Mouse (Mus musculus): ENCODE results near the gene Kdm8.

DNA sequence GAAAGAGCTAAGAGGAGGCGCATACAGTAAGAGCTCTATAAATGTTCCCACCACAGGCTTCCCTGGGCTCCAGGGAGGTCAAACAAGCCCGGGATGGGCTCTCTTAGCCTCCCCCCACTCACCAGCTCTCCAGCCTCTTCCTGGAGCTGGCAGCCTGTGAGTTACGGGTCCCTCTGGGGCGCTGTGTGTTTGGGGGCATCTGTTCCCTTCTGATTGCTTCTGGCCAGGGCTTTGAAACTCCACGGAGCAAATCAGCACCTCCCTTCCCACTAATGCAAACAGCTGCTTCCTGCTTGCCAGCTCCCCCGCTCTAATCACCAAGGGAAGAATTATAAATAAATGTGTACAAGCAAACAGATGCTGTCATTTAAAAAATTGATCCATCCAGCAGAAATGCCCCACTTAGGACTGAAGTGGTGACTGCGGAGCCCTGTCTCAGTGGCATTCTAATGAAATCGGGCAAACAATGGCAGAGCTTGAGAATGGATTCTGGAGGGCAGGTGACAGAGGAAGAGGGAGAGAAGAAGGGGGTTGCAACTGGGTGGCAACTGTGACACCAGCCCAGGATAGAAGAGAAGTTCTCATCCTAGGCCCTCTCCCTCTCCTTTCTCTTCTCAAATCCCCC is 9.7 kb upstream of the Kdm8 start:
- TF ChIP-seq POLR2A (IDR thresholded peaks at IDR 0.05; ENCODE audit: insufficient read length, low read depth), result no peak
- no peak for TF ChIP-seq CEBPB (IDR thresholded peaks at IDR 0.05; ENCODE audit: insufficient read depth, poor library complexity, severe bottlenecking)
- TF ChIP-seq E2F4 (IDR thresholded peaks at IDR 0.05; ENCODE audit: insufficient read depth), result no peak
